Mouse (Mus musculus) hindbrain, embryonic 16.5 days (tissue): ENCODE data around the gene Olfr30. TPM values are rescaled to one million over a fixed set of nuclear protein-coding genes. Genes with fewer than 3 reads are reported as not detected.

Source experiments
- ATAC-seq: fragments of 200-750 bp; cut with Nextera tagmentation; 2 replicates; pipeline ENCODE4 v1.8.0; 2017; ENCODE audit warnings: moderate TSS enrichment, moderate library complexity
- H3K27ac ChIP-seq: fragments of 300-500 bp; sonication (generic); 2 replicates; pipeline ENCODE4 v1.5.1; 2014; ENCODE audit warnings: low read depth, mild to moderate bottlenecking, control low read depth, low read length, moderate library complexity
- H3K27me3 ChIP-seq: fragments of 300-500 bp; sonication (generic); replicated peaks from 2 replicates; pipeline ENCODE4 v1.6.1; 2014; ENCODE audit warnings: low read length; ENCODE audit not compliant: control insufficient read depth, insufficient read depth
- H3K36me3 ChIP-seq: fragments of 300-500 bp; sonication (generic); 2 replicates; pipeline ENCODE4 v1.6.1; 2014; ENCODE audit warnings: mild to moderate bottlenecking, low read length, moderate library complexity, mixed read lengths; ENCODE audit not compliant: control insufficient read depth, insufficient read depth
- H3K4me1 ChIP-seq: fragments of 300-500 bp; sonication (generic); 2 replicates; pipeline ENCODE4 v1.6.1; 2014; ENCODE audit warnings: low read depth, low read length; ENCODE audit not compliant: control insufficient read depth, insufficient read depth
- H3K4me2 ChIP-seq: fragments of 300-500 bp; sonication (generic); 2 replicates; pipeline ENCODE4 v1.6.1; 2014; ENCODE audit warnings: mild to moderate bottlenecking, low read length, control low read depth, moderate library complexity
- H3K4me3 ChIP-seq: fragments of 300-500 bp; sonication (generic); 2 replicates; pipeline ENCODE4 v1.5.1; 2014; ENCODE audit warnings: mild to moderate bottlenecking, low read length, control low read depth, moderate library complexity
- H3K9ac ChIP-seq: fragments of 300-500 bp; sonication (generic); 2 replicates; pipeline ENCODE4 v1.6.1; 2014; ENCODE audit warnings: low read depth, mild to moderate bottlenecking, control low read depth, low read length, moderate library complexity
- H3K9me3 ChIP-seq: fragments of 300-500 bp; sonication (generic); 2 replicates; pipeline ENCODE4 v1.6.1; 2014; ENCODE audit warnings: mild to moderate bottlenecking, low read length, moderate library complexity; ENCODE audit not compliant: control insufficient read depth
- WGBS: fragments of 180-500 bp; shearing (Covaris S2); extraction: QIAGEN DNeasy Blood & Tissue Kit; methylation state at CpG from one replicate; pipeline ENCODE4 v1.1.7; 2014; 5-methylcytosine and 5-hydroxymethylcytosine counted together
- polyA plus RNA-seq: library from polyadenylated mRNA; unstranded; fragments of >200 nt; fragmentation: Nextera tagmentation; extraction: Ambion mirVana; gene quantifications from 2 replicates; pipeline ENCODE4 v1.2.1, GENCODE M21; 2015

Gene Olfr30
- polyA plus RNA-seq, 1 experiment from 2014 or later = not detected

- H3K27me3 ChIP-seq = no peaks in the 10 kb centered on the region
- H3K36me3 ChIP-seq = no peaks in the 10 kb centered on the region
- H3K27ac ChIP-seq = no peak within 1 kb of the TSS
- H3K4me1 ChIP-seq = no peaks in the 10 kb centered on the region
- H3K9me3 ChIP-seq = no peaks in the 10 kb centered on the region
- H3K4me2 ChIP-seq = no peak within 1 kb of the TSS
- H3K9ac ChIP-seq = no peak within 1 kb of the TSS
- no peak for ATAC-seq
- WGBS = 57% methylated on average over 1 of the region's 1 CpGs
- H3K4me3 ChIP-seq = no peak within 1 kb of the TSS
Observed at GRCm38 (mm10) chr11:58420815-58421214, 41.3 kb downstream of the Olfr30 start, which contains the start of gene 1810065E05Rik. Gene 1810065E05Rik (plus strand): TSS chr11:58421111.

GRCm38 (mm10) chr11:58418336-58418735 lies 43.7 kb downstream of the Olfr30 start:
- Histone ChIP-seq H3K4me2 (no peak overlapping the region), H3K9me3 (no peaks in the 10 kb centered on the region), H3K27ac (no peak overlapping the region), H3K27me3 (no peaks in the 10 kb centered on the region), H3K9ac (no peak overlapping the region), H3K4me3 (no peak overlapping the region), H3K4me1 (no peaks in the 10 kb centered on the region), H3K36me3 (no peaks in the 10 kb centered on the region)
- ATAC-seq = no peak
- WGBS = 87% methylated on average over 3 of the region's 3 CpGs

GRCm38 (mm10) chr11:58408066-58408465 lies 54.0 kb downstream of the Olfr30 start:
- no peak overlapping the region for H3K4me3 ChIP-seq
- H3K9ac ChIP-seq = no peak overlapping the region
- H3K27ac ChIP-seq = no peak overlapping the region
- H3K36me3 ChIP-seq = no peaks in the 10 kb centered on the region
- 68% methylated on average over 3 of the region's 3 CpGs for WGBS
- no peaks in the 10 kb centered on the region for H3K27me3 ChIP-seq
- no peak for ATAC-seq
- H3K9me3 ChIP-seq = no peaks in the 10 kb centered on the region
- H3K4me2 ChIP-seq = no peak overlapping the region
- H3K4me1 ChIP-seq = no peaks in the 10 kb centered on the region

Other genes starting within 250 kb of the Olfr30 start
- 0.11 TPM in 1 of 2 replicates, not detected in the other for gene 4930438A08Rik, start 187.5 kb downstream of the Olfr30 start, polyA plus RNA-seq
- gene Zfp692, start 155.2 kb downstream of the Olfr30 start, polyA plus RNA-seq = 29.2 and 30.1 TPM in 2 replicates
- gene Zfp672, start 131.9 kb downstream of the Olfr30 start, polyA plus RNA-seq = 38.2 and 38.6 TPM in 2 replicates
- gene Sh3bp5l, start 131.5 kb downstream of the Olfr30 start, polyA plus RNA-seq = 48.0 and 50.6 TPM in 2 replicates
- not detected in 2 replicates for gene Lypd8, start 83.2 kb downstream of the Olfr30 start, polyA plus RNA-seq
- not detected in 2 replicates for gene 1810065E05Rik, start 41.2 kb downstream of the Olfr30 start, polyA plus RNA-seq
- not detected in 2 replicates for gene Gm12253, start 29.7 kb downstream of the Olfr30 start, polyA plus RNA-seq
- gene Lypd9, start 9.3 kb downstream of the Olfr30 start, polyA plus RNA-seq = not detected in 2 replicates
- gene Olfr332, start 30.3 kb upstream of the Olfr30 start, polyA plus RNA-seq = not detected in 2 replicates
- gene Olfr331, start 40.3 kb upstream of the Olfr30 start, polyA plus RNA-seq = not detected in 2 replicates
- not detected in 2 replicates for gene Olfr330, start 72.6 kb upstream of the Olfr30 start, polyA plus RNA-seq
- gene Olfr329-ps, start 84.2 kb upstream of the Olfr30 start, polyA plus RNA-seq = not detected in 2 replicates
- 0.07 TPM in 1 of 2 replicates, not detected in the other for gene Olfr328, start 93.4 kb upstream of the Olfr30 start, polyA plus RNA-seq
- gene Olfr224, start 108.3 kb upstream of the Olfr30 start, polyA plus RNA-seq = 0.15 and 0.17 TPM in 2 replicates
- not detected in 2 replicates for gene Olfr325, start 115.5 kb upstream of the Olfr30 start, polyA plus RNA-seq
- 0.08 and 0.30 TPM in 2 replicates for gene Olfr324, start 132.8 kb upstream of the Olfr30 start, polyA plus RNA-seq
- not detected in 2 replicates for gene 2210407C18Rik, start 153.8 kb upstream of the Olfr30 start, polyA plus RNA-seq
- not detected in 2 replicates for gene Olfr323, start 168.2 kb upstream of the Olfr30 start, polyA plus RNA-seq
- gene Trim58, start 178.2 kb upstream of the Olfr30 start, polyA plus RNA-seq = 0.20 and 0.25 TPM in 2 replicates
- gene Olfr322, start 196.5 kb upstream of the Olfr30 start, polyA plus RNA-seq = not detected in 2 replicates
- not detected in 2 replicates for gene Olfr320, start 218.8 kb upstream of the Olfr30 start, polyA plus RNA-seq
- gene Olfr319, start 236.9 kb upstream of the Olfr30 start, polyA plus RNA-seq = not detected in 2 replicates